Mouse (Mus musculus) left cerebral cortex, postnatal 10 days (tissue): Measurements from ENCODE around the gene Tubb1. TPM values are rescaled to one million over a fixed set of nuclear protein-coding genes. Genes with fewer than 3 reads are reported as not detected.

Experiments
- DNase-seq, 2 experiments: peaks; one replicate each; pipeline ENCODE4 v3.0.0; 2021 to 2022; ENCODE audit warnings: low spot score in 2 of 2, mixed read lengths in 1 of 2; ENCODE audit errors: extremely low spot score in 1 of 2
- intact Hi-C: fragments of 180-260 bp; cut with DNase I; formaldehyde crosslinking; loops from one replicate; pipeline ENCODE4 v1.15.1; 2025
- total RNA-seq, 2 experiments: library from RNA; stranded (reverse); gene quantifications; 2 replicates each; pipeline ENCODE4 v1.2.3; 2021

The Tubb1 gene
- total RNA-seq, result not detected

- intact Hi-C loops, result no loop called here
- DNase-seq, result no peak
These were observed at the start of gene Tubb1 for GRCm38 (mm10) chr2:174450353-174450752. Gene Tubb1 (plus strand): TSS chr2:174450695.

DNA sequence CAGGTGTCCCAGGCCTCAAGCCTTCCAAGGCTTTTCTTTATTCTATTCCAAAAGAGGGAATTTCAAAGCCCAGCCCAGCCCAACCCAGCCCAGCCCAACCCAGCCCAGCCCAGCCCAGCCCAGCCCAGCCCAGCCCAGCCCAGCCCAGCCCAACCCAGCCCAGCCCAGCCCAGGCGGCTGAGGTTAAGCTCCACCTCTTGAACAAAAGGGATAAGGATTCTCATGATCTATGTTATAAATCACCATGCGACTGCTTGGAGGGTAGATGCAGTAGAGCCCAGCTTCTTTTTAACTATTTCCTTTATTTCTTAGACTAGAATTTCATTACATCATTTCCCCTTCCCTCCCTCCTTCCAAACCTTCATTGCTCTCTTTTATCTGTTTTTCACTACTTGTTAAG, 40.3 kb upstream of the Tubb1 start:
- DNase-seq, result no peak
- intact Hi-C loops, result no loop called here

GRCm38 (mm10) chr2:174413127-174413526, 37.4 kb upstream of the Tubb1 start:
- intact Hi-C loops, result no loop called here
- no peak for DNase-seq

DNA sequence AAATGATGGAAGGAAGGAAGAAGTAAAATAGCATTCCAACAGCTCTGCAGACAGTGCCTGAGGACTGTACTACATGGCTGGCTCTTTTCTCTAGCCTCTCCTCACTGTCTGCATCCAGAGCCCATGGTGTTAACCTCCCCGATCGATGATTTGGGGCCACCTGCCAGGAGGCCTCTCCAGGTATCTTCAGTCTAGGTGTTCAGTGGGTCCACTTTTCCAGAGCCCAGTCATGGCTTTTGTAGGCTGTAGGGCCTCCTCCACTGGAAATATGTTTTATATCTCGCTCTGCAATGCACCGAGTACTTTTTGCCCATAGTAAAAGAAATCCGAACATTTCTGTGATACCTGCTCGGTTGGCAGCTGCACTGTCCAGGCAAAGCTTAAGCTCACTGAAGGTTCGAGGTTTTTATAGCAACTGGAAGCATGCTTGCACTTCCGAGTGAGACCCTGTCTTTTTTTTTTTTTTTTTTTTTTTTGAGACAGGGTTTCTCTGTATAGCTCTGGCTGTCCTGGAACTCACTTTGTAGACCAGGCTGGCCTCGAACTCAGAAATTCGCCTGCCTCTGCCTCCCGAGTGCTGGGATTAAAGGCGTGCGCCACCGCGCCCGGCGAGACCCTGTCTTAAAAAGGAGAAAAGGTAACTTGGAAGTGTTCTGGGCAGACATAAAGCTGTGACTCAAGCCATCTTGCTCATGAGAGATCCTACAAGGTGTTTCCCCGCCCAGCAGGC, 35.3 kb upstream of the Tubb1 start:
- intact Hi-C loops, result loop anchor here (5.0 kb wide), 1 partner anchor 83 kb away; no protein-coding TSS in a partner anchor
- DNase-seq, result no peak

- peak; percentile 88 to 95 for DNase-seq
- intact Hi-C loops, result loop anchor here (5.0 kb wide), 1 partner anchor 84 kb away; no protein-coding TSS in a partner anchor
These were observed 34.7 kb upstream of the Tubb1 start, which contains the start of gene Nelfcd for GRCm38 (mm10) chr2:174415731-174416310. Gene Nelfcd (plus strand): TSS chr2:174415804.

DNA sequence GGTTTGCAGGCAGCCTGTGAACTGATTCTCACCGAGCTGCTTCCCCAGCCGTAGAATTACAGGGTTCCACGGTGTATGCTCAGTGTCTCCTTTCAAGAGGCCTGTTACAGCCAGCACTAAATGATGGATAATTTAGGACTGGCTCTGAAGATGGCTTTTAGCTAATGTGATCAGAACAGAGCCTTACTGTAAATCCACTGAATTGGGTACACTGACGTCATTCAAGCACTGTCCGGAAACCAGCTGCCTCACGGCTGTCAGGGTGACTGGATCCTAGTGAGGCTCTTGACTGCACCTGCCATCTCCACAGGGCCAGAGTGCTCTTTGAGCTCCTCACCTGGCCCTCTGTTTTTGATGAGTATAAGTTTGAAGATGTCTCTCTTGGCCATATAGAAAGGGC, 29.4 kb upstream of the Tubb1 start:
- intact Hi-C loops, result no loop called here
- DNase-seq, result no peak

DNA sequence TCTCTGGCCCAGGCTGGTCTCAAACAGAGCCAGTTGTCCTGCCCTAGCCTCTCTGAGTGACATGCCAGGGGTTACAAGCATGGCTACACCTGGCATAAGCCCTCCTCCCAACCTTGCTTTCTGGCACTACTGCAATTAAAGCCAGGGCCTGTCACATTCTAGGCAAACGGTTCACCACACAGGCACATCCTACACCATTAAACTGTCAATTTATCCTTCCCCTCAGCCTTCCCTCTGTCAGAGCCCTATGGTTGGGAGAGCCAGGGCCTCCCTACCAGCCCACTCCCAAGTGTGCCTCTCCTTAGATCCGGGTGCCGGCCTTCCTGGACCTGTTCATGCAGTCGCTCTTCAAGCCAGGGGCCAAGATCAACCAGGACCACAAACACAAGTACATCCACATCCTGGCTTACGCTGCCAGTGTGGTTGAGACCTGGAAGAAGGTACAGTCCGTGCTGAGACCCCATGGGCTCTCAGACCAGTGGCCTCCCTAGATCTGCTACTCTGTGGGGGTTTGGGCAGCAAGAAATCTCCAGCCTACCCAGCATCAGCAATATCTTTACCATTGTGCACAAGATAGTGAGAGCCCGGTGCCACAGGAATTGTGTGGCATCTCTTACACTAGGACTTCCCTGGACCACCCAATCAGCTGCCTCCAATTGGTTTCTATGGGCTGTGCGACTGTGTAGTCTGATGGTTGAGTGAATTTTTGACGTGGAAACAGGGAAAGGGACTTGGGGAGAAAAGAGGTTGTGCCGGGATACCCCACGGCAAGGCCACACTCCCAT, 26.0 kb upstream of the Tubb1 start:
- peak in 1 of 2 experiments; percentile 8 for DNase-seq
- intact Hi-C loops, result no loop called here

GRCm38 (mm10) chr2:174426856-174427255, 23.6 kb upstream of the Tubb1 start:
- intact Hi-C loops, result no loop called here
- no peak for DNase-seq

GRCm38 (mm10) chr2:174428076-174428835, 22.2 kb upstream of the Tubb1 start:
- intact Hi-C loops, result no loop called here
- DNase-seq, result no peak

- intact Hi-C loops, result no loop called here
These were observed 21.4 kb upstream of the Tubb1 start for GRCm38 (mm10) chr2:174428996-174429591.

DNA sequence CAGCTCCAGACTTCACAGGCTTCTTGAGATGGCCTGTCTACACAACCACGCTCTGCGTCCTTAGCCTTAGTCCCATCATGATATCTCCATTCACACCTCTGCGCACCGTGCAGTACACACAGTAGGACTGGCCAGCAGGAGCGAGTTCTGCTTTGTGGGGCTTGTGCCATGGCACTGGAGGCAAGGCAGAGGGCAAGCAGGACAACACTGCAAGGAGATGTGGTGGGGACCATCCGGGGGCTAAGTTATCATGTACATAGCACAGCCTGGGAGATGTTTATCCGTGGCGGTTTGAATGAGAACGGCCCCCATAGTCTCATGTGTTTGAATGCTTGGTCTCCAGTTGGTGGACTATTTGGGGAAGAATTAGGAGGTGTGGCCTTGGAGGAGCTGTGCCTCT, 15.6 kb upstream of the Tubb1 start:
- DNase-seq, result no peak
- intact Hi-C loops, result no loop called here

More at GRCm38 (mm10) chr2:174428996-174429591, 21.4 kb upstream of the Tubb1 start:
- DNase-seq, result no peak

GRCm38 (mm10) chr2:174436076-174436701, 14.3 kb upstream of the Tubb1 start:
- intact Hi-C loops, result no loop called here
- peak in 1 of 2 experiments; percentile 53 for DNase-seq

- intact Hi-C loops, result no loop called here
- no peak for DNase-seq
These were observed 13.4 kb upstream of the Tubb1 start for GRCm38 (mm10) chr2:174436916-174437696.

GRCm38 (mm10) chr2:174437697-174437982, 12.9 kb upstream of the Tubb1 start:
- intact Hi-C loops, result no loop called here
- no peak for DNase-seq

GRCm38 (mm10) chr2:174438181-174438580, 12.3 kb upstream of the Tubb1 start:
- DNase-seq, result no peak
- intact Hi-C loops, result no loop called here

GRCm38 (mm10) chr2:174438737-174439449, 11.6 kb upstream of the Tubb1 start, which contains the start of gene Ctsz:
Gene Ctsz (minus strand): TSS chr2:174439039.
- intact Hi-C loops, result no loop called here
- DNase-seq, result peak in 1 of 2 experiments; percentile 82

- DNase-seq, result no peak
- intact Hi-C loops, result no loop called here
These were observed 11.1 kb upstream of the Tubb1 start for GRCm38 (mm10) chr2:174439450-174439838.
